In the genomic region with DNA sequence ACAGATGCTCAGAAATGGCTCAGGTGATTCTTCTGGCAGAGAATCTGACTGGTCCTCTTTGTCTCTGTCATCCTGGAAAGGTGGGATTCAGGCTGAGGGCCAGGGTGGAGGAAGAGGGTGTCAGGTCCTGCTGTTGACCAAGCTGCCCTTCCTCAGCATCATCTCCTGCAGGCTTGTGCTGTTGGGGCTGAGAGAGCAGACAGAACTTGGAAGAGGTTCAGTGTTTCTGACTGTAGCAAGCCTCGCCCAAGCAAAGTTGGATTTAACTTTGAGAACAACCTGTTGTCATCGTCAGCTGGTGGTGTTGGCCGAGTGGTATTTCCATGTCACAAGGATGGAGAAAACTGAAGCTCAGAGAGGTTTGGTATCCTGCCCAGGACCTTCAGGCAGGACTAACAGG, we compare ENCODE assay signal across 10 mouse cellular contexts.
DNase-seq lines count a peak whose midpoint lies in the region; ATAC-seq lines count a peak whose summit lies in the region.
"Had no signal": no experiment of that assay in that cellular context is flagged by ENCODE, and none has a peak within 500 bp of the region (broad histone marks: within the 10 kb centered on the region; RNA-seq: fewer than 3 reads in every experiment).

No protein-coding gene starts in this region.

- H3K4me2 ChIP-seq in kidney, embryonic 16.5 days (replicated peaks; ENCODE audit: low read depth, low read length), result no peak overlapping the region
- H3K4me2 ChIP-seq in heart, embryonic 13.5 days, result peak overlapping the region; percentile 59; the same call in 1 of the 2 replicates
- H3K4me2 ChIP-seq in limb, embryonic 15.5 days, result no peak overlapping the region

- H3K9me3 ChIP-seq in kidney, embryonic 16.5 days (ENCODE audit: low read length), result no peaks in the 10 kb centered on the region
- no peaks in the 10 kb centered on the region for H3K9me3 ChIP-seq in heart, embryonic 13.5 days
- no peaks in the 10 kb centered on the region for H3K9me3 ChIP-seq in limb, embryonic 15.5 days

- no peak for ATAC-seq in kidney, embryonic 16.5 days (ENCODE audit: low FRiP score, low TSS enrichment)
- ATAC-seq in heart, embryonic 13.5 days (ENCODE audit: extremely low read depth, insufficient number of reproducible peaks, low FRiP score, low TSS enrichment), result no peak
- no peak for ATAC-seq in limb, embryonic 15.5 days (ENCODE audit: insufficient number of reproducible peaks, low FRiP score, low TSS enrichment, low read depth)
- no peak for ATAC-seq in frontal cortex, adult (ENCODE audit: low TSS enrichment)

- peak overlapping the region; percentile 92 for H3K27ac ChIP-seq in kidney, embryonic 16.5 days (ENCODE audit: low read length)
- peak overlapping the region; percentile 100 for H3K27ac ChIP-seq in brown adipose tissue, adult 24 weeks (replicated peaks; ENCODE audit: low read depth, low read length)
- peak overlapping the region; percentile 95 for H3K27ac ChIP-seq in heart, embryonic 13.5 days (replicated peaks)
- H3K27ac ChIP-seq in limb, embryonic 15.5 days, result peak overlapping the region; percentile 93

- DNase-seq in kidney, postnatal 14 days, result no peak
- no peak for DNase-seq in embryo, embryonic 11 days
- DNase-seq in thymus, adult 18-20 months, result no peak
- DNase-seq: cerebellum, adult 11 months; spleen, adult 18-20 months had no signal

- H3K36me3 ChIP-seq in kidney, embryonic 16.5 days (ENCODE audit: insufficient read depth, low read length), result no peaks in the 10 kb centered on the region
- no peaks in the 10 kb centered on the region for H3K36me3 ChIP-seq in heart, embryonic 13.5 days
- no peaks in the 10 kb centered on the region for H3K36me3 ChIP-seq in limb, embryonic 15.5 days

- H3K4me3 ChIP-seq in kidney, embryonic 16.5 days (ENCODE audit: low read length), result no peak overlapping the region
- H3K4me3 ChIP-seq in brown adipose tissue, adult 24 weeks (ENCODE audit: insufficient read depth, low read depth, low read length), result peak overlapping the region; percentile 42
- no peak overlapping the region for H3K4me3 ChIP-seq in heart, embryonic 13.5 days
- H3K4me3 ChIP-seq in limb, embryonic 15.5 days, result no peak overlapping the region

- 86% methylated on average over 3 of the region's 3 CpGs for WGBS in kidney, embryonic 16.5 days
- WGBS in heart, embryonic 13.5 days, result 82% methylated on average over 3 of the region's 3 CpGs
- 73% methylated on average over 3 of the region's 3 CpGs for WGBS in limb, embryonic 15.5 days

- no peaks in the 10 kb centered on the region for H3K27me3 ChIP-seq in kidney, embryonic 16.5 days (ENCODE audit: insufficient read depth, low read length)
- no peaks in the 10 kb centered on the region for H3K27me3 ChIP-seq in heart, embryonic 13.5 days (replicated peaks)
- H3K27me3 ChIP-seq in limb, embryonic 15.5 days, result no peaks in the 10 kb centered on the region

- peaks cover 72% of the 10 kb centered on the region for H3K4me1 ChIP-seq in kidney, embryonic 16.5 days (ENCODE audit: insufficient read depth, low read length)
- peaks cover 73% of the 10 kb centered on the region for H3K4me1 ChIP-seq in brown adipose tissue, adult 24 weeks (ENCODE audit: control insufficient read depth, insufficient read depth, insufficient read length, low read length)
- peaks cover 99% of the 10 kb centered on the region for H3K4me1 ChIP-seq in heart, embryonic 13.5 days
- peaks cover 95% of the 10 kb centered on the region for H3K4me1 ChIP-seq in limb, embryonic 15.5 days

- no peak overlapping the region for H3K9ac ChIP-seq in kidney, embryonic 16.5 days (replicated peaks; ENCODE audit: low read length)
- peak overlapping the region; percentile 71 for H3K9ac ChIP-seq in heart, embryonic 13.5 days
- H3K9ac ChIP-seq in limb, embryonic 15.5 days, result no peak overlapping the region
